Mouse (Mus musculus) G1E (cell line): ENCODE data around the gene Lgals12.

ENCODE experiments used
- CTCF ChIP-seq: IDR thresholded peaks from 2 replicates; pipeline ENCODE4 v1.5.1; 2012; ENCODE audit warnings: low read depth, low read length, inconsistent platforms, mixed read lengths
- GATA1 ChIP-seq: IDR thresholded peaks from 2 replicates; pipeline ENCODE4 v1.6.1; 2012; ENCODE audit warnings: borderline replicate concordance, low read length, inconsistent platforms, mixed read lengths

GRCm38 (mm10) chr19:7568364-7568763 lies 38.6 kb downstream of the Lgals12 start:
- no peak for TF ChIP-seq CTCF
- no peak for TF ChIP-seq GATA1
